Mouse (Mus musculus) forebrain, embryonic 14.5 days (tissue): ENCODE measurements around the gene Tmem189. TPM values are rescaled to one million over a fixed set of nuclear protein-coding genes. Genes with fewer than 3 reads are reported as not detected.
A peak's percentile ranks its signal among the peaks of the same experiment; 100 is the strongest.

Experiments
- ATAC-seq: fragments of 200-750 bp; cut with Nextera tagmentation; 2 replicates; pipeline ENCODE4 v1.8.0; 2017; ENCODE audit warnings: mild to moderate bottlenecking, moderate library complexity
- DNase-seq: peaks from one replicate; pipeline ENCODE4 v3.0.0-alpha.2; 2015; ENCODE audit warnings: low spot score
- H3K27ac ChIP-seq: fragments of 300-500 bp; sonication (generic); 2 replicates; pipeline ENCODE4 v1.5.1; 2014; ENCODE audit warnings: low read depth, mild to moderate bottlenecking, control low read depth, low read length, moderate library complexity
- H3K27me3 ChIP-seq: fragments of 300-500 bp; sonication (generic); replicated peaks from 2 replicates; pipeline ENCODE4 v1.6.1; 2014; ENCODE audit warnings: low read length, control low read depth, mixed read lengths; ENCODE audit not compliant: control insufficient read depth, insufficient read depth
- H3K36me3 ChIP-seq: fragments of 300-500 bp; sonication (generic); 2 replicates; pipeline ENCODE4 v1.6.1; 2014; ENCODE audit warnings: low read length, control low read depth; ENCODE audit not compliant: control insufficient read depth, insufficient read depth
- H3K4me1 ChIP-seq: fragments of 300-500 bp; sonication (generic); 2 replicates; pipeline ENCODE4 v1.6.1; 2014; ENCODE audit warnings: antibody characterized with exemption, low read length, control low read depth; ENCODE audit not compliant: control insufficient read depth, insufficient read depth
- H3K4me2 ChIP-seq: fragments of 300-500 bp; sonication (generic); 2 replicates; pipeline ENCODE4 v1.6.1; 2014; ENCODE audit warnings: mild to moderate bottlenecking, control low read depth, low read length
- H3K4me3 ChIP-seq: fragments of 300-500 bp; sonication (generic); 2 replicates; pipeline ENCODE4 v1.5.1; 2014; ENCODE audit warnings: low read depth, low read length, control low read depth
- H3K9ac ChIP-seq: fragments of 300-500 bp; sonication (generic); 2 replicates; pipeline ENCODE4 v1.6.1; 2014; ENCODE audit warnings: mild to moderate bottlenecking, low read length, control low read depth, moderate library complexity
- H3K9me3 ChIP-seq: fragments of 300-500 bp; sonication (generic); replicated peaks from 2 replicates; pipeline ENCODE4 v1.6.1; 2016; ENCODE audit warnings: low read length, control low read depth, mixed read lengths; ENCODE audit not compliant: control insufficient read depth
- WGBS: fragments of 180-500 bp; shearing (Covaris S2); extraction: QIAGEN DNeasy Blood & Tissue Kit; methylation state at CpG from one replicate; pipeline ENCODE4 v1.1.7; 2014; 5-methylcytosine and 5-hydroxymethylcytosine counted together
- polyA plus RNA-seq: library from polyadenylated mRNA; unstranded; fragments of >200 nt; fragmentation: Nextera tagmentation; extraction: Ambion mirVana; gene quantifications from 2 replicates; pipeline ENCODE4 v1.2.1, GENCODE M21; 2014

Gene Tmem189
- polyA plus RNA-seq, 1 experiment from 2014 or later, result 21.3 TPM

GRCm38 (mm10) chr2:167599917-167600316 is 89.7 kb downstream of the Tmem189 start:
- Histone ChIP-seq H3K4me2 (no peak overlapping the region), H3K27ac (no peak overlapping the region), H3K4me1 (peaks cover 5% of the 10 kb centered on the region; the same call in 1 of the 2 replicates), H3K4me3 (no peak overlapping the region), H3K36me3 (no peaks in the 10 kb centered on the region), H3K9me3 (no peaks in the 10 kb centered on the region), H3K9ac (no peak overlapping the region), H3K27me3 (no peaks in the 10 kb centered on the region)
- ATAC-seq (no peak), DNase-seq (no peak)
- 68% methylated on average over 6 of the region's 6 CpGs for WGBS

- no peaks in the 10 kb centered on the region for H3K9me3 ChIP-seq
- no peak overlapping the region for H3K4me3 ChIP-seq
- ATAC-seq (no peak), DNase-seq (no peak)
- 77% methylated on average over 5 of the region's 5 CpGs for WGBS
- peaks cover 5% of the 10 kb centered on the region; the same call in 1 of the 2 replicates for H3K4me1 ChIP-seq
- H3K36me3 ChIP-seq, result no peaks in the 10 kb centered on the region
- H3K27me3 ChIP-seq, result no peaks in the 10 kb centered on the region
- no peak overlapping the region for H3K27ac ChIP-seq
- H3K4me2 ChIP-seq, result no peak overlapping the region
- no peak overlapping the region for H3K9ac ChIP-seq
These were observed 90.4 kb downstream of the Tmem189 start for GRCm38 (mm10) chr2:167599195-167599594.

- ATAC-seq (peak; percentile 44; the same call in 1 of the 2 replicates), DNase-seq (no peak)
- Histone ChIP-seq H3K4me2 (peak overlapping the region; percentile 37; the same call in 1 of the 2 replicates), H3K4me1 (peaks cover 5% of the 10 kb centered on the region; the same call in 1 of the 2 replicates), H3K4me3 (0 out of 2 replicates have a peak overlapping the region, but pooled peaks have one; percentile 4), H3K36me3 (no peaks in the 10 kb centered on the region), H3K9me3 (no peaks in the 10 kb centered on the region), H3K27ac (no peak overlapping the region), H3K9ac (peak overlapping the region; percentile 40; the same call in 1 of the 2 replicates), H3K27me3 (no peaks in the 10 kb centered on the region)
- 36% methylated on average over 35 of the region's 40 CpGs for WGBS
These were observed 92.0 kb downstream of the Tmem189 start for GRCm38 (mm10) chr2:167597492-167598186.

GRCm38 (mm10) chr2:167596726-167597491 is 92.7 kb downstream of the Tmem189 start:
- H3K9ac ChIP-seq, result peak overlapping the region; percentile 40; the same call in 1 of the 2 replicates
- H3K27ac ChIP-seq, result no peak overlapping the region
- DNase-seq, result no peak
- 41% methylated on average over 26 of the region's 27 CpGs for WGBS
- ATAC-seq, result no peak
- no peaks in the 10 kb centered on the region for H3K36me3 ChIP-seq
- H3K27me3 ChIP-seq, result no peaks in the 10 kb centered on the region
- no peaks in the 10 kb centered on the region for H3K9me3 ChIP-seq
- peak overlapping the region; percentile 37; the same call in 1 of the 2 replicates for H3K4me2 ChIP-seq
- H3K4me1 ChIP-seq, result peaks cover 5% of the 10 kb centered on the region; the same call in 1 of the 2 replicates
- 0 out of 2 replicates have a peak overlapping the region, but pooled peaks have one; percentile 4 for H3K4me3 ChIP-seq

GRCm38 (mm10) chr2:167596262-167596661 is 93.4 kb downstream of the Tmem189 start:
- H3K4me3 ChIP-seq, result no peak overlapping the region
- H3K4me2 ChIP-seq, result no peak overlapping the region
- no peak for ATAC-seq
- DNase-seq, result no peak
- H3K9ac ChIP-seq, result no peak overlapping the region
- H3K4me1 ChIP-seq, result peaks cover 5% of the 10 kb centered on the region; the same call in 1 of the 2 replicates
- H3K9me3 ChIP-seq, result no peaks in the 10 kb centered on the region
- H3K27me3 ChIP-seq, result no peaks in the 10 kb centered on the region
- H3K27ac ChIP-seq, result no peak overlapping the region
- H3K36me3 ChIP-seq, result no peaks in the 10 kb centered on the region
- WGBS, result 48% methylated on average over 4 of the region's 4 CpGs

GRCm38 (mm10) chr2:167595761-167596171 is 93.9 kb downstream of the Tmem189 start:
- no peak overlapping the region; the same call in 1 of the 2 replicates for H3K27ac ChIP-seq
- no peak for DNase-seq
- WGBS, result 55% methylated on average over 14 of the region's 14 CpGs

GRCm38 (mm10) chr2:167594444-167594934 is 95.1 kb downstream of the Tmem189 start:
- WGBS, result 41% methylated on average over 10 of the region's 10 CpGs
- Histone ChIP-seq H3K36me3 (no peaks in the 10 kb centered on the region), H3K4me1 (peaks cover 5% of the 10 kb centered on the region; the same call in 1 of the 2 replicates), H3K4me2 (no peak overlapping the region), H3K9ac (no peak overlapping the region), H3K9me3 (no peaks in the 10 kb centered on the region), H3K27ac (no peak overlapping the region), H3K27me3 (no peaks in the 10 kb centered on the region), H3K4me3 (no peak overlapping the region)
- DNase-seq (no peak), ATAC-seq (no peak)

More at GRCm38 (mm10) chr2:167595761-167596171, 93.9 kb downstream of the Tmem189 start:
- H3K4me1 ChIP-seq, result peaks cover 5% of the 10 kb centered on the region; the same call in 1 of the 2 replicates
- no peaks in the 10 kb centered on the region for H3K9me3 ChIP-seq
- no peak overlapping the region for H3K4me3 ChIP-seq
- ATAC-seq, result no peak
- no peak overlapping the region for H3K4me2 ChIP-seq
- H3K9ac ChIP-seq, result no peak overlapping the region
- no peaks in the 10 kb centered on the region for H3K27me3 ChIP-seq
- no peaks in the 10 kb centered on the region for H3K36me3 ChIP-seq

GRCm38 (mm10) chr2:167593551-167594250 is 95.9 kb downstream of the Tmem189 start:
- no peak overlapping the region for H3K4me3 ChIP-seq
- no peaks in the 10 kb centered on the region for H3K9me3 ChIP-seq
- H3K36me3 ChIP-seq, result no peaks in the 10 kb centered on the region
- H3K4me2 ChIP-seq, result no peak overlapping the region
- H3K27ac ChIP-seq, result no peak overlapping the region
- no peak for ATAC-seq
- DNase-seq, result no peak
- H3K9ac ChIP-seq, result no peak overlapping the region
- H3K27me3 ChIP-seq, result no peaks in the 10 kb centered on the region
- 70% methylated on average over 4 of the region's 4 CpGs for WGBS
- peaks cover 5% of the 10 kb centered on the region; the same call in 1 of the 2 replicates for H3K4me1 ChIP-seq
